ENCODE assay signal across 8 mouse cellular contexts in genomic region chr8:121832503-121832902, GRCm38 (mm10). TPM values are rescaled to one million over a fixed set of nuclear protein-coding genes. Genes with fewer than 3 reads are reported as not detected.
DNase-seq lines count a peak whose midpoint lies in the region; ATAC-seq lines count a peak whose summit lies in the region.

No protein-coding gene starts in this region.

- 22% methylated on average over 6 of the region's 6 CpGs for WGBS in hindbrain, embryonic 11.5 days
- 2% methylated on average over 6 of the region's 6 CpGs for WGBS in macrophage (ENCODE audit: missing documents)

- H3K4me3 ChIP-seq in hindbrain, embryonic 11.5 days (ENCODE audit: low read depth, low read length) = no peak overlapping the region
- H3K4me3 ChIP-seq in macrophage (ENCODE audit: inconsistent target) = no peak overlapping the region

- no peak overlapping the region for H3K4me2 ChIP-seq in hindbrain, embryonic 11.5 days (replicated peaks; ENCODE audit: low read depth, low read length)

- peak; percentile 78 to 86 for DNase-seq in left cerebral cortex, adult 18-20 months (ENCODE audit: low spot score in 2 of 2)
- no peak for DNase-seq in left cerebral cortex, adult 11 months (ENCODE audit: low spot score)
- DNase-seq in brain, adult 2 months (ENCODE audit: low read depth, low spot score) = peak; percentile 87
- peak; percentile 84 for DNase-seq in hindbrain, embryonic 11.5 days (ENCODE audit: low spot score)
- DNase-seq in layer of hippocampus, postnatal 25 days (ENCODE audit: extremely low spot score in 1 of 2, low spot score in 1 of 2) = peak; percentile 51 to 88
- peak; percentile 24 to 74 for DNase-seq in spleen, adult 18-20 months

- peak; percentile 89 for ATAC-seq in erythroid progenitor cell, adult 5-6 weeks (replicated peaks; ENCODE audit: low FRiP score, poor library complexity, severe bottlenecking)
- no peak for ATAC-seq in hindbrain, embryonic 11.5 days (ENCODE audit: low FRiP score)

- H3K4me1 ChIP-seq in hindbrain, embryonic 11.5 days (replicated peaks; ENCODE audit: control insufficient read depth, insufficient read depth, low read length) = peaks cover 5% of the 10 kb centered on the region; the same call in 1 of the 2 replicates

- H3K36me3 ChIP-seq in hindbrain, embryonic 11.5 days (ENCODE audit: control insufficient read depth, insufficient read depth, low read length) = no peaks in the 10 kb centered on the region
- no peaks in the 10 kb centered on the region for H3K36me3 ChIP-seq in macrophage (ENCODE audit: inconsistent target)

- H3K27ac ChIP-seq in hindbrain, embryonic 11.5 days (ENCODE audit: low read depth, low read length) = no peak overlapping the region
- H3K27ac ChIP-seq in macrophage = peak overlapping the region; percentile 81

- H3K27me3 ChIP-seq in hindbrain, embryonic 11.5 days (ENCODE audit: control insufficient read depth, insufficient read depth, low read length) = no peaks in the 10 kb centered on the region

- H3K79me2 ChIP-seq in macrophage (ENCODE audit: inconsistent target) = peaks cover 17% of the 10 kb centered on the region

- H3K9ac ChIP-seq in hindbrain, embryonic 11.5 days (ENCODE audit: low read depth, low read length) = no peak overlapping the region

- no peaks in the 10 kb centered on the region for H3K9me3 ChIP-seq in hindbrain, embryonic 11.5 days (ENCODE audit: control insufficient read depth, low read length)

RNA-seq across cellular contexts. Expression of gene Klhdc4, which starts 3.1 kb away (rescaled TPM):
- total RNA-seq in left cerebral cortex, adult 18-20 months (2021) = 10 to 100 TPM; 25.8 to 30.5 TPM
- 7.9 and 16.3 TPM in 2 replicates for total RNA-seq in erythroid progenitor cell, adult 5-6 weeks (2015; ENCODE audit: low replicate concordance)
- total RNA-seq in erythroid progenitor cell, adult 5-6 weeks (2017; ENCODE audit: low replicate concordance) = 15.7 and 17.9 TPM in 2 replicates
- polyA plus RNA-seq in hindbrain, embryonic 11.5 days (2014; fragmentation: Nextera tagmentation; extraction: Ambion mirVana) = 45.9 and 50.9 TPM in 2 replicates
- 10 to 100 TPM; 24.2 to 31.2 TPM for total RNA-seq in layer of hippocampus, postnatal 25 days (2021)
- 100 to 1,000 TPM in 5 of 26 experiments, 10 to 100 TPM in 21; 47.6 to 117 (median 79.4) TPM for total RNA-seq in macrophage (2018; cell fraction: chromatin; rRNA removed)
- total RNA-seq in macrophage (2018; cell fraction: cytosol; rRNA removed) = 10 to 100 TPM; 13.0 to 21.1 (median 16.5) TPM
- total RNA-seq in macrophage (2018; cell fraction: nucleus; rRNA removed) = 10 to 100 TPM; 21.1 to 54.6 (median 37.3) TPM
- polyA plus RNA-seq in macrophage (2018) = 18.7 to 27.6 TPM (median 19.1 TPM) in 3 replicates
